Mouse (Mus musculus): ENCODE results near the gene Scg5.
A peak's percentile ranks its signal among the peaks of the same experiment; 100 is the strongest.

Scg5 gene

DNA sequence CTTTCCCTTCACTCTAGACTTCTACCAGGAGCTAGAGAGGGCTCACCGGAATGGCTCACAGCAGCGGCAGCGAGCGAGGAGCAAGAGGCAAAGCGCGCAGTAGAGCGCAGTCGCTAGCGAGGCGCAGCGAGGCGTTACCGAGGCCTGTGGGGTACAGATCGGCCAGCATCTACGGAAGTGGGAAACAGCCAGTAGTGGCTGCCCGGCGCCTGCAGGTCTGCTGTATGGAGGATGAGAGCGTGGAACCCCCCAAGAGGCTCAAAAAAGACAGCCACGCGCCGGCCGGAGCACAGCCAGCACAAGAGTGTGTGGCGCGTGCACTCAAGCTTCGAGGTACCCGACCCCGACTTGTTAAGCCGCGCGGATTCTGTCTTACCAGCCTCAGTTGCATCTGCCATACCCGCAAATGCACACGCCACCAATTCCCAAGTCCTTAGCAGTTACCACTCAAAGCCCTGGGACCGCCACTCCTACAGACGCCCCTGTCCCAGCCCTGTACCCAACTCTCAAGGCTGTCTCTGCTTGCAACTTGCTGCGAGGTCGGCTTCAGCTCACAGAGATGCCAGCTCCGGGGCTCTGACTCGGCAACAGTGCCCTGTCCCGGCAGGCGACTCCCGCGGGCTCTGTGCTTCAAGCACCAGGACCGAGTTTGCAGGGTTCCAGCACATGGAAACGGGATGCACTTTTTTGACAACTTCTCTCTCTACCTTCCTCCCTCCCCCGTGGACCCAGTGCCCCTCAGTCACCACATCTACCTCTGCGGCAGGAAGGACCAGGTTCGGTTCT, 71.2 kb downstream of the Scg5 start:
- peak; percentile 65 for DNase-seq (ENCODE audit: extremely low spot score)

DNA sequence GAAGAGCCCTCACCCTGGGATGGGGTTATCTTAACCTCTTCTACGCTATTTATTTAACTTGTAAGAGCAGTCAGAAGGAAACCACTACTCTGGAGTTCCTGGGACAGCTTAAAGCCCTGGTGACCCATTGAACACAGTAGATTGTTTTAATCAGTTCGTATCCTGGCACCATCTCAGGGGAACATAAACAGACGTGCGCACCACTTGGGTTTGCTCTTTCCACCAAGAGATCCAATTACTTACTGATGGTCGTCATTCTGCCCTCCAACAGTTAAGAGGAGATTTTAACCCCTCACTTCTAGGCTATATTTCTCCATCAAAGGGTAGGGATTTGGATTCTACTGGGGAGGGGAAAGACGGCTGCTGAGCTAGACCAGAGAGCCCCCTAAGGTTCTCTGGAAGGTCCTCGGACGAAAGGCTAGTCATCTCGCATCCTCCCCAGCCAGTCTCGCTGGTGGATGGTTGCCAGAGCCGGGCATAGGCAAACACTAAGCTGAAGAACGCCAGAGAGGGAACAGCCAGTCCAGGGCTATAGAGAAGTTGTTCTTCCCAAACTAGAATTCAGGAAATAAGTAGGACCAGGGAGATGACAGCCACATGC, 71.9 kb downstream of the Scg5 start:
- DNase-seq (ENCODE audit: extremely low spot score) = peak; percentile 30

GRCm38 (mm10) chr2:113749721-113750120, 79.2 kb downstream of the Scg5 start:
- DNase-seq (ENCODE audit: extremely low spot score) = no peak

GRCm38 (mm10) chr2:113749309-113749708, 79.6 kb downstream of the Scg5 start:
- DNase-seq (ENCODE audit: extremely low spot score) = no peak

DNA sequence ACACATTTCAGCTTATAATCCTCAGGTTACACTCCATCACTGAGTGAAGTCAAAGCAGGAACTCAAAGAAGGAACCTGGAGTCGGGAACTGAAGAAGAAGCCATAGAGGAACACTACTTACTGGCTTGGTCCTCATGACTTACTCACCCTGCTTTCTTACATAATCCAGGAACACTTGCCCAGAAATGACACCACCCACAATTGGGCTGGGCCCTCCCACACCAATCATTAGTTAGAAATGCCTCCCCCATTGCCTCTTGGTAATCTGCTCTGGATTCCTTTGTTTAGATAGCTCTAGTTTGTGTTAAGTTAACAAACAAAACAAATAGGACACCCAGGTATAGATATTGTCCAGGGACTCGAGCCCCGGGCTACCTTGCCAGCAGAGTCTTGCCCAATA, 100.3 kb downstream of the Scg5 start:
- no peak for DNase-seq (ENCODE audit: extremely low spot score)
